In the genomic region with DNA sequence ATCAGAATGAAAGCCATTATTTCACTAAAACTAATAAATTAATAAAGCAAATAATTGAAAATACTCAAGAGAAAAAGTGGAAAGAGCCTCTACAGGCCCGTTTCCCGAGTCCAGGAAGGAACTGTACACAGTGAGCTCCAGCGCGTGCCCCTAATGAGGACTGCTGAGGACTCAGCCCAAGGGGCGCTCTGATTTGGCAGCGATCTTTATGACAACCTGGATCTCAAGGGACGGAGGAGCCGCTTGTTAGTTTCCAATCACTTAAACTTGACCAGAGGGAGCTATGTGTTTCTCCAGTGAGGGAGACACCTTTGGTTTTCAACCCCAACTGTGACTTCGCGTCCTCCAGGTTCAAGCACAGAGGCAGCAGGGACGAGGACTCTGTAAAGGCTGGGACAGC, we compare ENCODE assay signal across 25 mouse cellular contexts. TPM values are rescaled to one million over a fixed set of nuclear protein-coding genes. Genes with fewer than 3 reads are reported as not detected.
DNase-seq lines count a peak whose midpoint lies in the region; ATAC-seq lines count a peak whose summit lies in the region.
"Had no signal": no experiment of that assay in that cellular context is flagged by ENCODE, and none has a peak within 500 bp of the region (broad histone marks: within the 10 kb centered on the region; RNA-seq: fewer than 3 reads in every experiment).

A gene (plus strand): TSS at position 301 of the 400 bp plus-strand sequence.

- no peaks in the 10 kb centered on the region for H3K4me1 ChIP-seq in intestine, embryonic 14.5 days (replicated peaks; ENCODE audit: control insufficient read depth, insufficient read depth, low read length)
- no peaks in the 10 kb centered on the region for H3K4me1 ChIP-seq in intestine, embryonic 16.5 days (ENCODE audit: control insufficient read depth, insufficient read depth, low read length)

- peak; percentile 45 for DNase-seq in heart, adult 11 months
- DNase-seq in heart, postnatal 14 days, result no peak
- DNase-seq in intestine, embryonic 14.5 days (ENCODE audit: low spot score), result peak; percentile 13
- DNase-seq: adrenal gland, adult 2 months; adrenal gland, adult 8-10 months; adrenal gland, postnatal 10 days; adrenal gland, postnatal 14 days; adrenal gland, postnatal 25 days; adrenal gland, postnatal 36 days; B cell, adult 2 months; cerebellum, adult 11 months; cerebellum, adult 11-12 months; cerebellum, adult 18-20 months had no signal

- ATAC-seq in intestine, embryonic 14.5 days (replicated peaks; ENCODE audit: low FRiP score, low TSS enrichment, low read depth), result no peak
- ATAC-seq in intestine, embryonic 16.5 days, result no peak
- ATAC-seq: activated CD4-positive, CD25-positive, alpha-beta regulatory T cell, adult 4 months; CD4-positive, CD25-positive, alpha-beta regulatory T cell, adult 4 months; Patski had no signal

- H3K9me3 ChIP-seq in intestine, embryonic 14.5 days (ENCODE audit: control insufficient read depth, low read length), result no peaks in the 10 kb centered on the region
- H3K9me3 ChIP-seq in intestine, embryonic 16.5 days (ENCODE audit: control insufficient read depth, low read length), result no peaks in the 10 kb centered on the region

- H3K9ac ChIP-seq in intestine, embryonic 14.5 days (ENCODE audit: low read length), result no peak within 1 kb of the TSS
- no peak within 1 kb of the TSS for H3K9ac ChIP-seq in intestine, embryonic 16.5 days (ENCODE audit: low read depth, low read length)

- H3K27ac ChIP-seq in intestine, embryonic 14.5 days (ENCODE audit: low read depth), result no peak within 1 kb of the TSS
- no peak within 1 kb of the TSS for H3K27ac ChIP-seq in intestine, embryonic 16.5 days (ENCODE audit: low read length)

- H3K4me3 ChIP-seq in intestine, embryonic 14.5 days (ENCODE audit: low read depth, low read length), result no peak within 1 kb of the TSS
- H3K4me3 ChIP-seq in intestine, embryonic 16.5 days (ENCODE audit: low read length), result no peak within 1 kb of the TSS

- H3K36me3 ChIP-seq in intestine, embryonic 14.5 days (ENCODE audit: control insufficient read depth, insufficient read depth, low read length), result no peaks in the 10 kb centered on the region
- no peaks in the 10 kb centered on the region for H3K36me3 ChIP-seq in intestine, embryonic 16.5 days (ENCODE audit: control insufficient read depth, insufficient read depth, low read length)
- H3K36me3 ChIP-seq: G1E had no signal

- H3K27me3 ChIP-seq in intestine, embryonic 14.5 days (replicated peaks; ENCODE audit: control insufficient read depth, insufficient read depth, low read length), result no peaks in the 10 kb centered on the region
- H3K27me3 ChIP-seq in intestine, embryonic 16.5 days (replicated peaks; ENCODE audit: control insufficient read depth, insufficient read depth, low read length), result no peaks in the 10 kb centered on the region

- H3K4me2 ChIP-seq in intestine, embryonic 14.5 days (ENCODE audit: low read length), result no peak within 1 kb of the TSS
- H3K4me2 ChIP-seq in intestine, embryonic 16.5 days (ENCODE audit: low read depth, low read length), result no peak within 1 kb of the TSS

- intact Hi-C loops in heart, postnatal 14 days (cut with DNase I), result no loop called here

- WGBS in intestine, embryonic 14.5 days, result 89% methylated on average over 11 of the region's 11 CpGs
- WGBS in intestine, embryonic 16.5 days, result 86% methylated on average over 11 of the region's 11 CpGs

RNA-seq across cellular contexts. Expression of the gene that starts here (rescaled TPM):
- not detected for total RNA-seq in heart, postnatal 14 days (2021)
- not detected in 2 replicates for polyA plus RNA-seq in intestine, embryonic 14.5 days (2014; fragmentation: Nextera tagmentation; extraction: Ambion mirVana)
- polyA plus RNA-seq in intestine, embryonic 16.5 days (2015; fragmentation: Nextera tagmentation; extraction: Ambion mirVana), result not detected in 2 replicates
- total RNA-seq: adrenal gland, adult 18-20 months; adrenal gland, adult 2 months; adrenal gland, adult 8-10 months; adrenal gland, postnatal 10 days; adrenal gland, postnatal 14 days; adrenal gland, postnatal 25 days; adrenal gland, postnatal 36 days; adrenal gland, postnatal 4 days; CH12.LX; ES-E14; MEL had no signal
- polyA plus RNA-seq: activated CD4-positive, CD25-positive, alpha-beta regulatory T cell, adult 4 months; adrenal gland, adult 2 months; brain, embryonic 14.5 days; C2C12; CD4-positive, CD25-positive, alpha-beta regulatory T cell, adult 4 months; G1E; Patski had no signal

Comparison
In these comparisons a context has a peak if more than half of its experiments do, and no peak if none do; other contexts are left out.
1. Peak in DNase-seq in intestine, embryonic 14.5 days; RNA of the gene not detected or under 1 TPM.